Mouse (Mus musculus): Measurements from ENCODE around the gene Nlrp6. TPM values are rescaled to one million over a fixed set of nuclear protein-coding genes. Genes with fewer than 3 reads are reported as not detected.

The Nlrp6 gene
- polyA plus RNA-seq, 1 experiment from 2014 or later: 0.14 TPM

- H3K27me3 ChIP-seq (ENCODE audit: insufficient read depth, poor library complexity, severe bottlenecking): peaks cover 90% of the 10 kb centered on the region
- H3K9me3 ChIP-seq: no peaks in the 10 kb centered on the region
- no peak for DNase-seq (ENCODE audit: low spot score)
- 28% methylated on average over 22 of the region's 22 CpGs for WGBS
- no peak overlapping the region for H3K27ac ChIP-seq
- no peaks in the 10 kb centered on the region for H3K36me3 ChIP-seq
- H3K4me1 ChIP-seq: peaks cover 19% of the 10 kb centered on the region
- H3K4me3 ChIP-seq: no peak overlapping the region
These were observed 698 bp downstream of the Nlrp6 start for GRCm38 (mm10) chr7:140921225-140921975.

GRCm38 (mm10) chr7:140922398-140923069, 1.8 kb downstream of the Nlrp6 start:
- no peak for DNase-seq (ENCODE audit: low spot score)
- H3K4me1 ChIP-seq: peaks cover 19% of the 10 kb centered on the region
- peak overlapping the region; percentile 53 for H3K4me3 ChIP-seq
- no peaks in the 10 kb centered on the region for H3K36me3 ChIP-seq
- WGBS: 1% methylated on average over 49 of the region's 49 CpGs
- peaks cover 95% of the 10 kb centered on the region for H3K27me3 ChIP-seq (ENCODE audit: insufficient read depth, poor library complexity, severe bottlenecking)
- no peaks in the 10 kb centered on the region for H3K9me3 ChIP-seq
- no peak overlapping the region for H3K27ac ChIP-seq

GRCm38 (mm10) chr7:140923070-140923775, 2.5 kb downstream of the Nlrp6 start:
- DNase-seq (ENCODE audit: low spot score): no peak
- no peaks in the 10 kb centered on the region for H3K36me3 ChIP-seq
- WGBS: 25% methylated on average over 30 of the region's 30 CpGs
- no peak overlapping the region for H3K27ac ChIP-seq
- H3K4me3 ChIP-seq: peak overlapping the region; percentile 53
- peaks cover 19% of the 10 kb centered on the region for H3K4me1 ChIP-seq
- peaks cover 92% of the 10 kb centered on the region for H3K27me3 ChIP-seq (ENCODE audit: insufficient read depth, poor library complexity, severe bottlenecking)
- H3K9me3 ChIP-seq: no peaks in the 10 kb centered on the region

- peaks cover 12% of the 10 kb centered on the region for H3K4me1 ChIP-seq
- H3K4me3 ChIP-seq: no peak overlapping the region
- H3K36me3 ChIP-seq: no peaks in the 10 kb centered on the region
- no peaks in the 10 kb centered on the region for H3K9me3 ChIP-seq
- no peak overlapping the region for H3K27ac ChIP-seq
- DNase-seq (ENCODE audit: low spot score): no peak
- H3K27me3 ChIP-seq (ENCODE audit: insufficient read depth, poor library complexity, severe bottlenecking): peaks cover 62% of the 10 kb centered on the region
- 76% methylated on average over 6 of the region's 6 CpGs for WGBS
These were observed 6.5 kb downstream of the Nlrp6 start for GRCm38 (mm10) chr7:140927181-140927580.

- H3K4me1 ChIP-seq: peaks cover 26% of the 10 kb centered on the region
- H3K27me3 ChIP-seq (ENCODE audit: insufficient read depth, poor library complexity, severe bottlenecking): peaks cover 13% of the 10 kb centered on the region; the same call in 1 of the 2 replicates
- no peak overlapping the region for H3K27ac ChIP-seq
- DNase-seq (ENCODE audit: low spot score): no peak
- no peaks in the 10 kb centered on the region for H3K9me3 ChIP-seq
- H3K4me3 ChIP-seq: no peak overlapping the region
- 36% methylated on average over 3 of the region's 3 CpGs for WGBS
- H3K36me3 ChIP-seq: no peaks in the 10 kb centered on the region
These were observed 17.7 kb downstream of the Nlrp6 start for GRCm38 (mm10) chr7:140938436-140938835.

GRCm38 (mm10) chr7:140938896-140939295, 18.2 kb downstream of the Nlrp6 start:
- H3K27me3 ChIP-seq (ENCODE audit: insufficient read depth, poor library complexity, severe bottlenecking): peaks cover 13% of the 10 kb centered on the region; the same call in 1 of the 2 replicates

GRCm38 (mm10) chr7:140939669-140940171, 19.0 kb downstream of the Nlrp6 start:
- Histone ChIP-seq H3K9me3 (no peaks in the 10 kb centered on the region), H3K27ac (0 out of 2 replicates have a peak overlapping the region, but pooled peaks have one; percentile 1), H3K27me3 (ENCODE audit: insufficient read depth, poor library complexity, severe bottlenecking) (peaks cover 14% of the 10 kb centered on the region; the same call in 1 of the 2 replicates), H3K36me3 (peaks cover 2% of the 10 kb centered on the region; the same call in 1 of the 2 replicates), H3K4me1 (peaks cover 26% of the 10 kb centered on the region), H3K4me3 (peak overlapping the region; percentile 33; the same call in 1 of the 2 replicates)
- WGBS: 6% methylated on average over 8 of the region's 8 CpGs
- DNase-seq (ENCODE audit: low spot score): no peak

More at GRCm38 (mm10) chr7:140938896-140939295, 18.2 kb downstream of the Nlrp6 start:
- DNase-seq (ENCODE audit: low spot score): no peak
- no peak overlapping the region for H3K27ac ChIP-seq
- H3K9me3 ChIP-seq: no peaks in the 10 kb centered on the region
- peaks cover 26% of the 10 kb centered on the region for H3K4me1 ChIP-seq
- WGBS: 13% methylated on average over 2 of the region's 2 CpGs
- H3K36me3 ChIP-seq: no peaks in the 10 kb centered on the region
- no peak overlapping the region for H3K4me3 ChIP-seq

GRCm38 (mm10) chr7:140941222-140942051, 20.7 kb downstream of the Nlrp6 start, which contains the start of gene Pgghg:
Gene Pgghg (plus strand): TSS chr7:140941391.
- Histone ChIP-seq H3K9me3 (no peaks in the 10 kb centered on the region), H3K27me3 (ENCODE audit: insufficient read depth, poor library complexity, severe bottlenecking) (peaks cover 10% of the 10 kb centered on the region; the same call in 1 of the 2 replicates), H3K4me3 (peak within 1 kb of the TSS; percentile 71), H3K4me1 (peaks cover 30% of the 10 kb centered on the region), H3K36me3 (peaks cover 18% of the 10 kb centered on the region), H3K27ac (peak within 1 kb of the TSS; percentile 94)
- peak; percentile 95 for DNase-seq (ENCODE audit: low spot score)
- 3% methylated on average over 33 of the region's 33 CpGs for WGBS

GRCm38 (mm10) chr7:140942341-140942740, 21.6 kb downstream of the Nlrp6 start:
- Histone ChIP-seq H3K27ac (peak overlapping the region; percentile 94), H3K9me3 (no peaks in the 10 kb centered on the region), H3K27me3 (ENCODE audit: insufficient read depth, poor library complexity, severe bottlenecking) (peaks cover 10% of the 10 kb centered on the region; the same call in 1 of the 2 replicates), H3K4me3 (peak overlapping the region; percentile 71), H3K4me1 (peaks cover 37% of the 10 kb centered on the region), H3K36me3 (peaks cover 25% of the 10 kb centered on the region)
- 73% methylated on average over 9 of the region's 9 CpGs for WGBS
- DNase-seq (ENCODE audit: low spot score): no peak

- no peak for DNase-seq (ENCODE audit: low spot score)
- WGBS: 89% methylated on average over 10 of the region's 10 CpGs
- Histone ChIP-seq H3K36me3 (peaks cover 30% of the 10 kb centered on the region), H3K27me3 (ENCODE audit: insufficient read depth, poor library complexity, severe bottlenecking) (peaks cover 10% of the 10 kb centered on the region; the same call in 1 of the 2 replicates), H3K4me3 (no peak overlapping the region), H3K9me3 (no peaks in the 10 kb centered on the region), H3K27ac (peak overlapping the region; percentile 3; the same call in 1 of the 2 replicates), H3K4me1 (peaks cover 42% of the 10 kb centered on the region)
These were observed 22.1 kb downstream of the Nlrp6 start for GRCm38 (mm10) chr7:140942811-140943210.

- no peak for DNase-seq (ENCODE audit: low spot score)
- Histone ChIP-seq H3K27ac (0 out of 2 replicates have a peak overlapping the region, but pooled peaks have one; percentile 3), H3K27me3 (ENCODE audit: insufficient read depth, poor library complexity, severe bottlenecking) (peaks cover 10% of the 10 kb centered on the region; the same call in 1 of the 2 replicates), H3K4me3 (no peak overlapping the region), H3K4me1 (peaks cover 47% of the 10 kb centered on the region), H3K36me3 (peaks cover 36% of the 10 kb centered on the region), H3K9me3 (no peaks in the 10 kb centered on the region)
- 84% methylated on average over 4 of the region's 4 CpGs for WGBS
These were observed 22.7 kb downstream of the Nlrp6 start for GRCm38 (mm10) chr7:140943356-140943755.

GRCm38 (mm10) chr7:140944236-140944635, 23.5 kb downstream of the Nlrp6 start:
- WGBS: 78% methylated on average over 7 of the region's 7 CpGs
- Histone ChIP-seq H3K4me1 (peaks cover 49% of the 10 kb centered on the region), H3K36me3 (peaks cover 44% of the 10 kb centered on the region)

More at GRCm38 (mm10) chr7:140944236-140944635, 23.5 kb downstream of the Nlrp6 start:
- no peaks in the 10 kb centered on the region for H3K9me3 ChIP-seq
- peaks cover 10% of the 10 kb centered on the region; the same call in 1 of the 2 replicates for H3K27me3 ChIP-seq (ENCODE audit: insufficient read depth, poor library complexity, severe bottlenecking)
- no peak overlapping the region for H3K27ac ChIP-seq
- no peak overlapping the region for H3K4me3 ChIP-seq
- DNase-seq (ENCODE audit: low spot score): no peak
